Mouse (Mus musculus): ENCODE measurements around the gene Kcnmb4. TPM values are rescaled to one million over a fixed set of nuclear protein-coding genes. Genes with fewer than 3 reads are reported as not detected.

Kcnmb4 gene
- total RNA-seq, 1 experiment, result 1.8 TPM

- no peak for TF ChIP-seq HCFC1 (IDR thresholded peaks at IDR 0.05; ENCODE audit: borderline replicate concordance, insufficient read depth, low read length)
- H3K36me3 ChIP-seq (ENCODE audit: control insufficient read depth, insufficient read depth, low read length, poor library complexity, severe bottlenecking), result no peaks in the 10 kb centered on the region
- H3K9me3 ChIP-seq (ENCODE audit: control insufficient read depth, insufficient read depth, low read depth, low read length), result peaks cover 3% of the 10 kb centered on the region
- no peak overlapping the region for H3K4me3 ChIP-seq (ENCODE audit: insufficient read depth in 1 of 2, low read depth in 1 of 2, low read length in 2 of 2, poor library complexity in 1 of 2, severe bottlenecking in 1 of 2)
- H3K27ac ChIP-seq (ENCODE audit: insufficient read depth, low read depth, low read length, poor library complexity, severe bottlenecking), result no peak overlapping the region
- in situ Hi-C loops (cut with MboI; ENCODE audit: low sequenced_read_pairs in 2 of 2, unreplicated experiment in 2 of 2), result no loop called here
- no peak for DNase-seq (ENCODE audit: low read depth, low spot score)
- H3K9ac ChIP-seq (ENCODE audit: insufficient read depth, low read depth, low read length, poor library complexity, severe bottlenecking), result no peak overlapping the region
- H3K4me1 ChIP-seq (ENCODE audit: control insufficient read depth in 2 of 2, insufficient read depth in 2 of 2, low read length in 2 of 2, poor library complexity in 1 of 2), result no peaks in the 10 kb centered on the region
Measured at GRCm38 (mm10) chr10:116440946-116441345, 32.7 kb downstream of the Kcnmb4 start.

- DNase-seq (ENCODE audit: low read depth, low spot score), result no peak
- H3K4me3 ChIP-seq (ENCODE audit: insufficient read depth in 1 of 2, low read depth in 1 of 2, low read length in 2 of 2, poor library complexity in 1 of 2, severe bottlenecking in 1 of 2), result no peak overlapping the region
- H3K4me1 ChIP-seq (ENCODE audit: control insufficient read depth in 2 of 2, insufficient read depth in 2 of 2, low read length in 2 of 2, poor library complexity in 1 of 2), result no peaks in the 10 kb centered on the region
- no peak overlapping the region for H3K9ac ChIP-seq (ENCODE audit: insufficient read depth, low read depth, low read length, poor library complexity, severe bottlenecking)
- in situ Hi-C loops (cut with MboI; ENCODE audit: low sequenced_read_pairs in 2 of 2, unreplicated experiment in 2 of 2), result no loop called here
- H3K36me3 ChIP-seq (ENCODE audit: control insufficient read depth, insufficient read depth, low read length, poor library complexity, severe bottlenecking), result no peaks in the 10 kb centered on the region
- H3K9me3 ChIP-seq (ENCODE audit: control insufficient read depth, insufficient read depth, low read depth, low read length), result peaks cover 3% of the 10 kb centered on the region
- no peak overlapping the region for H3K27ac ChIP-seq (ENCODE audit: insufficient read depth, low read depth, low read length, poor library complexity, severe bottlenecking)
- TF ChIP-seq MAFK (IDR thresholded peaks at IDR 0.05; ENCODE audit: insufficient read depth, low read depth, low read length) (no peak), ZNF384 (IDR thresholded peaks at IDR 0.05; ENCODE audit: low read depth, low read length) (no peak), CHD2 (IDR thresholded peaks at IDR 0.05; ENCODE audit: low read depth, low read length) (no peak), ZC3H11A (IDR thresholded peaks at IDR 0.05; ENCODE audit: borderline replicate concordance, low read depth, low read length) (no peak), HCFC1 (IDR thresholded peaks at IDR 0.05; ENCODE audit: borderline replicate concordance, insufficient read depth, low read length) (no peak)
Measured at GRCm38 (mm10) chr10:116440088-116440487, 33.6 kb downstream of the Kcnmb4 start.

- Histone ChIP-seq H3K9ac (ENCODE audit: insufficient read depth, low read depth, low read length, poor library complexity, severe bottlenecking) (no peak overlapping the region), H3K4me3 (ENCODE audit: insufficient read depth in 1 of 2, low read depth in 1 of 2, low read length in 2 of 2, poor library complexity in 1 of 2, severe bottlenecking in 1 of 2) (no peak overlapping the region), H3K27ac (ENCODE audit: insufficient read depth, low read depth, low read length, poor library complexity, severe bottlenecking) (no peak overlapping the region), H3K9me3 (ENCODE audit: control insufficient read depth, insufficient read depth, low read depth, low read length) (peaks cover 3% of the 10 kb centered on the region), H3K36me3 (ENCODE audit: control insufficient read depth, insufficient read depth, low read length, poor library complexity, severe bottlenecking) (no peaks in the 10 kb centered on the region), H3K4me1 (ENCODE audit: control insufficient read depth in 2 of 2, insufficient read depth in 2 of 2, low read length in 2 of 2, poor library complexity in 1 of 2) (no peaks in the 10 kb centered on the region)
- DNase-seq (ENCODE audit: low read depth, low spot score), result no peak
- TF ChIP-seq ZC3H11A (IDR thresholded peaks at IDR 0.05; ENCODE audit: borderline replicate concordance, low read depth, low read length) (no peak), ZNF384 (IDR thresholded peaks at IDR 0.05; ENCODE audit: low read depth, low read length) (no peak), CHD2 (IDR thresholded peaks at IDR 0.05; ENCODE audit: low read depth, low read length) (no peak), MAFK (IDR thresholded peaks at IDR 0.05; ENCODE audit: insufficient read depth, low read depth, low read length) (no peak), HCFC1 (IDR thresholded peaks at IDR 0.05; ENCODE audit: borderline replicate concordance, insufficient read depth, low read length) (no peak)
- in situ Hi-C loops (cut with MboI; ENCODE audit: low sequenced_read_pairs in 2 of 2, unreplicated experiment in 2 of 2), result no loop called here
Measured at GRCm38 (mm10) chr10:116435455-116435854, 38.2 kb downstream of the Kcnmb4 start.

- no peak for DNase-seq (ENCODE audit: low read depth, low spot score)
- Histone ChIP-seq H3K36me3 (ENCODE audit: control insufficient read depth, insufficient read depth, low read length, poor library complexity, severe bottlenecking) (no peaks in the 10 kb centered on the region), H3K9me3 (ENCODE audit: control insufficient read depth, insufficient read depth, low read depth, low read length) (no peaks in the 10 kb centered on the region), H3K9ac (ENCODE audit: insufficient read depth, low read depth, low read length, poor library complexity, severe bottlenecking) (no peak overlapping the region), H3K4me1 (ENCODE audit: control insufficient read depth in 2 of 2, insufficient read depth in 2 of 2, low read length in 2 of 2, poor library complexity in 1 of 2) (peaks cover 2 to 8% of the 10 kb centered on the region in 2 experiments; a peak in 3 of 4 replicates), H3K27ac (ENCODE audit: insufficient read depth, low read depth, low read length, poor library complexity, severe bottlenecking) (no peak overlapping the region), H3K4me3 (ENCODE audit: insufficient read depth in 1 of 2, low read depth in 1 of 2, low read length in 2 of 2, poor library complexity in 1 of 2, severe bottlenecking in 1 of 2) (no peak overlapping the region)
- TF ChIP-seq CHD2 (IDR thresholded peaks at IDR 0.05; ENCODE audit: low read depth, low read length) (no peak), HCFC1 (IDR thresholded peaks at IDR 0.05; ENCODE audit: borderline replicate concordance, insufficient read depth, low read length) (no peak), MAFK (IDR thresholded peaks at IDR 0.05; ENCODE audit: insufficient read depth, low read depth, low read length) (no peak), ZC3H11A (IDR thresholded peaks at IDR 0.05; ENCODE audit: borderline replicate concordance, low read depth, low read length) (no peak), ZNF384 (IDR thresholded peaks at IDR 0.05; ENCODE audit: low read depth, low read length) (no peak)
- in situ Hi-C loops (cut with MboI; ENCODE audit: low sequenced_read_pairs in 2 of 2, unreplicated experiment in 2 of 2), result no loop called here
Measured at GRCm38 (mm10) chr10:116432421-116432820, 41.3 kb downstream of the Kcnmb4 start.

All from ES-E14 (cell line).